Mouse (Mus musculus) stomach, embryonic 16.5 days (tissue): ENCODE data around the gene Ctr9. TPM values are rescaled to one million over a fixed set of nuclear protein-coding genes. Genes with fewer than 3 reads are reported as not detected.

Source experiments
- ATAC-seq: fragments of 200-750 bp; cut with Nextera tagmentation; 2 replicates; pipeline ENCODE4 v1.8.0; 2017; ENCODE audit warnings: moderate number of reproducible peaks, moderate TSS enrichment; ENCODE audit not compliant: insufficient read depth, low FRiP score
- H3K27ac ChIP-seq: fragments of 300-500 bp; sonication (generic); 2 replicates; pipeline ENCODE4 v1.5.1; 2014; ENCODE audit warnings: low read length
- H3K27me3 ChIP-seq: fragments of 300-500 bp; sonication (generic); 2 replicates; pipeline ENCODE4 v1.6.1; 2014; ENCODE audit warnings: low read length, control low read depth, mixed read lengths; ENCODE audit not compliant: control insufficient read depth, insufficient read depth
- H3K36me3 ChIP-seq: fragments of 300-500 bp; sonication (generic); 2 replicates; pipeline ENCODE4 v1.6.1; 2014; ENCODE audit warnings: low read length; ENCODE audit not compliant: control insufficient read depth, insufficient read depth
- H3K4me1 ChIP-seq: fragments of 300-500 bp; sonication (generic); 2 replicates; pipeline ENCODE4 v1.6.1; 2014; ENCODE audit warnings: low read length, control low read depth, mixed read lengths; ENCODE audit not compliant: control insufficient read depth, insufficient read depth
- H3K4me2 ChIP-seq: fragments of 300-500 bp; sonication (generic); 2 replicates; pipeline ENCODE4 v1.6.1; 2014; ENCODE audit warnings: low read depth, low read length, mixed read lengths
- H3K4me3 ChIP-seq: fragments of 300-500 bp; sonication (generic); replicated peaks from 2 replicates; pipeline ENCODE4 v1.5.1; 2014; ENCODE audit warnings: mild to moderate bottlenecking, low read length
- H3K9ac ChIP-seq: fragments of 300-500 bp; sonication (generic); 2 replicates; pipeline ENCODE4 v1.6.1; 2014; ENCODE audit warnings: low read length
- H3K9me3 ChIP-seq: fragments of 300-500 bp; sonication (generic); replicated peaks from 2 replicates; pipeline ENCODE4 v1.6.1; 2016; ENCODE audit warnings: low read length, control low read depth; ENCODE audit not compliant: control insufficient read depth
- WGBS: fragments of 180-500 bp; shearing (Covaris S2); extraction: QIAGEN DNeasy Blood & Tissue Kit; methylation state at CpG from one replicate; pipeline ENCODE4 v1.1.7; 2014; 5-methylcytosine and 5-hydroxymethylcytosine counted together
- polyA plus RNA-seq: library from polyadenylated mRNA; unstranded; fragments of >200 nt; fragmentation: Nextera tagmentation; extraction: Ambion mirVana; gene quantifications from 2 replicates; pipeline ENCODE4 v1.2.1, GENCODE M21; 2015

The Ctr9 gene
- polyA plus RNA-seq, 1 experiment from 2014 or later: 54.4 TPM

DNA sequence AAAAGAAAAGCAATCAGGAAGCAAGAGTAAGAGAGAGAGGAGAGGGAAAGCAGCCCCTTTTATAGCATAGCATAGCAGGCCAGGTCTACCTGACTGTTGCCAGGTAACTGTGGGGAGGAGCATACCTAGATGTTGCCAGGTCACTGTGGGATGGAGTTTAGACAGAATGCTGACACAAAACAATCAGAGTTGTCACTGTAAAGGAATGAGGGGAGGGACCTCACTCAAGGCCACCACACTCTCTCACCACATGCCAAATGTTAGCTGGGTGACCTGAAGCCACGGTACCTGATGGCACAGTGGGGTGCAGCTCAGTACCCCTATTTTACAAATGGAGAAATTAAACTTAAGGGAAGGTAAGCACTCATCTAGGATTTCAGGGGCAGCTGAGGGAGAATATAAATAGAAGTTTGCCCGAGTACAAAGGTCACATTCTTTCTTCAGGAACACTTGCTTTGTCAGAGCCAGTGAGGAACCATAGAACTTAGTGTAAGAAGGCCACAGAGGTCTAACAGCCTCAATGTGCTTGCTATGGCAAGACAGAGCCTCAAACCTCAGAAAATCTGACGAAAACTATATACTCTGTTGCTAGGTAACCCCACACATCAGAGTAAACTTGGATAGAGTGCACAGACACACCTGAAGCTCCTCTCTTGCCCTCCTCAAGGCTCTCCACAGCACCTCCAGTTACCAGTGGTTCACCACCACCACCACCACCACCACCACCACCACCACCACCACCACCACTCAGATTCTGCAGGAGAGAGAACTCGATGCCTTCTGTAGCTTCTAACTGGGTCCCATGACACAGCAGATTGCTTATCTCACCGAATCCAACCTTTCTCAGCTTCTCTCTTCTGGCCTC is 38.2 kb upstream of the Ctr9 start:
- Histone ChIP-seq H3K27ac (no peak overlapping the region), H3K4me1 (0 out of 2 replicates have a peak, but pooled peaks cover 3% of the 10 kb centered on the region)
- WGBS: 45% methylated on average over 5 of the region's 5 CpGs

DNA sequence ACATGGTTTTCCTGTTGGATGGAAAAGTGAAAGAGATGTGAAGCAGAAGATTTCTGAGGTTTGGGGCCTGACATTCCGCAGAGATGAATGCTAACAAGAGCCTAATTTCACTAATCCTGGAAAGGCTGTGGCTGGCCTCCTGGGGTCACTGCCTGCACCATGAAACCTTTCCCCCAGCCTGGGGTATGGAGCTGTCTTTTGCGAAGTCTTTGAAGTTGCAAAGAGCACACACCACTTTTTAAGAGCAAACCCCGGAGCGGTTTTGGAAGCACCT is 37.6 kb upstream of the Ctr9 start:
- Histone ChIP-seq H3K9me3 (no peaks in the 10 kb centered on the region), H3K4me3 (no peak overlapping the region), H3K4me2 (no peak overlapping the region), H3K9ac (no peak overlapping the region), H3K4me1 (no peaks in the 10 kb centered on the region), H3K27me3 (no peaks in the 10 kb centered on the region), H3K36me3 (no peaks in the 10 kb centered on the region), H3K27ac (no peak overlapping the region)
- ATAC-seq: no peak
- WGBS: 53% methylated on average over 4 of the region's 4 CpGs

More for the DNA sequence above, 38.2 kb upstream of the Ctr9 start:
- no peak overlapping the region for H3K4me3 ChIP-seq
- no peaks in the 10 kb centered on the region for H3K36me3 ChIP-seq
- H3K9ac ChIP-seq: no peak overlapping the region
- 0 out of 2 replicates have a peak, but pooled peaks have one; percentile 29 for ATAC-seq
- H3K4me2 ChIP-seq: no peak overlapping the region
- no peaks in the 10 kb centered on the region for H3K9me3 ChIP-seq
- no peaks in the 10 kb centered on the region for H3K27me3 ChIP-seq

DNA sequence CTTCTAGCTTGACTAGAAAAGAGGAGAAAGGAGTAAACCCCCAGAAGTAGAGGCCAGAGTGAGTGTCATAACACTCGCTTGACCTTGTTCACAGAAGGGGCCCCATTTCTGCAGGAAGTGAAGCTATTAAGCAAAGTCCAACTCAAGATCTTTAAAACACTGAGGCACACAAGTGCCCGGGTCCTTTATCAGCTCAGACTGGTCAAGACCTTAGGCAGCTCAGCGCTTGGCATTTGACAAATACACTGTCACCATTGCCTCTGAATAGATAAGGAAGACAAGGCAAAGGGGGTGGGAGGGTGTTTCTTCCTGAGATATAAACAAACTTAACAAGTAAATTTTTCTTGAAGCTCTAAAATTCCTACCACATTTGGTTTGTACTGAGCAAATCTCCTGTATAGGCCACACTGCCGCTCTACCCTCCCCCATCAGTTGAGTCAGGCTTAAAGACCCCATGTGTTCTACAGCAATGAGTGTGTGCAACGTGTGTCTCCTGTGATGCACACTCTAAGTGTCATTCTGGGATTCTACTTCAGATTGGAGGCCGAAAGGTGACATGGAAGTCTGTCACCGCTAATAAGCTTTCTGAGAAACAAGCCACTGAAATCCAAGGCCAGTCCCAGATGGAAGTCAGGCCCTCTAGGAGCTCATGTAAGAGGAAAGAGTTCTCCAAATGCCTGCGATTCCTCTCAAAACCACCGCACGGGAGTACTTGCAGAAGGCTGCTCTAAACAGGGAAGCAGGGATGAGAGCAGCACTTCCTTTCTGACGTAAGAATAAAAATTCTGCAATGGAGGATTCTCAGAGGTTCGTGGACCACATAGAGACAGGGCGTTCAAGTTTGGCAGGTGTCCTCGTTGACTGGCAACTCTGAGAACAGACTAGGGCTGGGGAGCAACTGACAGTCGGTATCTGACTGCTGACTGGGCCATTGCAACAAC is 29.6 kb upstream of the Ctr9 start:
- no peak overlapping the region for H3K4me3 ChIP-seq
- H3K27me3 ChIP-seq: no peaks in the 10 kb centered on the region
- no peaks in the 10 kb centered on the region for H3K9me3 ChIP-seq
- no peak overlapping the region for H3K4me2 ChIP-seq
- ATAC-seq: no peak
- no peak overlapping the region for H3K27ac ChIP-seq
- 60% methylated on average over 15 of the region's 15 CpGs for WGBS
- H3K4me1 ChIP-seq: no peaks in the 10 kb centered on the region
- no peak overlapping the region for H3K9ac ChIP-seq
- no peaks in the 10 kb centered on the region for H3K36me3 ChIP-seq

- H3K4me1 ChIP-seq: no peaks in the 10 kb centered on the region
- peak; percentile 37; the same call in 1 of the 2 replicates for ATAC-seq
- H3K27me3 ChIP-seq: no peaks in the 10 kb centered on the region
- H3K9ac ChIP-seq: no peak overlapping the region
- no peak overlapping the region for H3K4me2 ChIP-seq
- H3K36me3 ChIP-seq: no peaks in the 10 kb centered on the region
- no peak overlapping the region for H3K4me3 ChIP-seq
- H3K27ac ChIP-seq: no peak overlapping the region
- no peaks in the 10 kb centered on the region for H3K9me3 ChIP-seq
- 87% methylated on average over 3 of the region's 3 CpGs for WGBS
These were observed 24.5 kb upstream of the Ctr9 start for GRCm38 (mm10) chr7:111004136-111004840.

DNA sequence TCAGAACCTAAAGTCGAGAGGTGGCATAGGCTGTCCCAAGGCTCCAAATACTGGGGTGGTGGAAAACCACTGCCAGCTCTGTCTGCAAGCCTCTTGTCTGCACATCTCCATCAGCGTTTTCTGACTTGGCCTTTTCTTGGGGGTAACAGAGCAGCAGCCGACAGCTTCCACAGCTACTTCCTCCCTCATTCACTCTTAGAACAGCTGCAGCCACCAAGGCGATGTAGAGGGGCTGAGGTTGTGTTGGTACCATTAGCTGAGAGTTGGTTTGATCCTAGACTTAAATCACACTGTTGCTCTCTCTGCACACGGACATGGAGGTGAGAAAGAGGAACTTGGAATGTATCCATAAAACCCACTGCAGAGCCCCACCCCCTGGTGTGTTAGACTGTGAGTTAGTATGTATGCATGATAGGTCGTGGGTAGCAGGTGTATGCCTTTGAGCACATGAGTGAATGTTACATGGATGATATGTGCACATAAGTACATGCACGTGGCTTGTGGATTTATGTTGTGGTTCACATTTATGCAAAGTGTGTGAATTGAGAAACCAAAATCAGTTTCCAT is 14.6 kb upstream of the Ctr9 start:
- H3K4me1 ChIP-seq: no peaks in the 10 kb centered on the region
- no peaks in the 10 kb centered on the region for H3K9me3 ChIP-seq
- H3K4me2 ChIP-seq: no peak overlapping the region
- no peaks in the 10 kb centered on the region for H3K27me3 ChIP-seq
- no peak overlapping the region for H3K4me3 ChIP-seq
- H3K27ac ChIP-seq: no peak overlapping the region
- no peak for ATAC-seq
- no peaks in the 10 kb centered on the region for H3K36me3 ChIP-seq
- no peak overlapping the region for H3K9ac ChIP-seq
- WGBS: 76% methylated on average over 7 of the region's 7 CpGs

DNA sequence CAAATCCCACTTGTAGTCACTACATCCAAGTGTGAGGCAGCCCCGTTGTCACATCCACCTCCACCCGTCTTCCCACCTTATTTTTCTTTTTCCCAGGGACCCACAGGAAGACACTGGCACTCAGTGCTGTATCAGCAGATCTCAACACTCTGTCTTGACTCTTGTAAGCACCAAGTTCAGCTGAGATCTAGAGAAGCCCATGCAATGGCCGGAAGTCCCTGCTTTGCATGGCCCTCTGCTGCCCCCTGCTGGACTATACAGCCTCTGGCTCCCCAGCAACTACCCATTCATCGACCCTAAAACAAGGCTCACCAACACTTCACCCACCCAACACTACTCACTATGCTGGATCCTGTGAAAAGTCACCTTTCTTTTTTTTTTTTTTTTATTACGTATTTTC is 13.9 kb upstream of the Ctr9 start:
- Histone ChIP-seq H3K9me3 (no peaks in the 10 kb centered on the region), H3K4me2 (no peak overlapping the region), H3K27ac (no peak overlapping the region), H3K4me3 (no peak overlapping the region), H3K4me1 (no peaks in the 10 kb centered on the region), H3K27me3 (no peaks in the 10 kb centered on the region), H3K9ac (no peak overlapping the region), H3K36me3 (no peaks in the 10 kb centered on the region)
- 24% methylated on average over 5 of the region's 5 CpGs for WGBS
- peak; percentile 79; the same call in 1 of the 2 replicates for ATAC-seq

- H3K9me3 ChIP-seq: no peaks in the 10 kb centered on the region
- no peaks in the 10 kb centered on the region for H3K36me3 ChIP-seq
- no peak overlapping the region for H3K9ac ChIP-seq
- H3K4me1 ChIP-seq: no peaks in the 10 kb centered on the region
- H3K4me3 ChIP-seq: no peak overlapping the region
- H3K27ac ChIP-seq: no peak overlapping the region
- no peak overlapping the region for H3K4me2 ChIP-seq
- 77% methylated on average over 5 of the region's 5 CpGs for WGBS
- ATAC-seq: no peak
- no peaks in the 10 kb centered on the region for H3K27me3 ChIP-seq
These were observed 13.0 kb upstream of the Ctr9 start for GRCm38 (mm10) chr7:111015731-111016130.

DNA sequence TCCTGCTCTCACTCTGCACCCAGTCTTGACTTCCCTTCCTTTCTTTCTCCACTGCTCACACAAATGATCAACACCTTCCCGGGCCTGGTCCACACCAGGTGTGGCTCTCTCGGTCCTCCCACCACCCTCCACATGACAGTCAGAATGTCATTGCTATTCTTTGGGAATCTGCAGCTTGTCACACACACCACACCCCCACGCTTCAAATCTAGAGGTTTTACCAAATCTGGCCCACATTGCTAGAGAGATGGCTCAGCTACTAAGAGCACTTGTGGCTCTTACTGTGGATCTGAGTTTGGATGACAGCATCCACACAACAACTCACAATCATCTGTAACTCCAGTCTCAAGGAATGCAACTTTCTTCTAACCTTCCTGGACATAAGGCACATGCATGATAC is 11.8 kb upstream of the Ctr9 start:
- Histone ChIP-seq H3K27me3 (no peaks in the 10 kb centered on the region), H3K4me3 (no peak overlapping the region), H3K36me3 (no peaks in the 10 kb centered on the region), H3K27ac (no peak overlapping the region), H3K9me3 (no peaks in the 10 kb centered on the region), H3K4me2 (no peak overlapping the region), H3K4me1 (no peaks in the 10 kb centered on the region), H3K9ac (no peak overlapping the region)
- 72% methylated on average over 3 of the region's 3 CpGs for WGBS
- no peak for ATAC-seq
